Mouse (Mus musculus): ENCODE data around the gene Suz12. TPM values are rescaled to one million over a fixed set of nuclear protein-coding genes. Genes with fewer than 3 reads are reported as not detected.

Gene Suz12
- total RNA-seq, 1 experiment from 2014 or later: 66.7 TPM

DNA sequence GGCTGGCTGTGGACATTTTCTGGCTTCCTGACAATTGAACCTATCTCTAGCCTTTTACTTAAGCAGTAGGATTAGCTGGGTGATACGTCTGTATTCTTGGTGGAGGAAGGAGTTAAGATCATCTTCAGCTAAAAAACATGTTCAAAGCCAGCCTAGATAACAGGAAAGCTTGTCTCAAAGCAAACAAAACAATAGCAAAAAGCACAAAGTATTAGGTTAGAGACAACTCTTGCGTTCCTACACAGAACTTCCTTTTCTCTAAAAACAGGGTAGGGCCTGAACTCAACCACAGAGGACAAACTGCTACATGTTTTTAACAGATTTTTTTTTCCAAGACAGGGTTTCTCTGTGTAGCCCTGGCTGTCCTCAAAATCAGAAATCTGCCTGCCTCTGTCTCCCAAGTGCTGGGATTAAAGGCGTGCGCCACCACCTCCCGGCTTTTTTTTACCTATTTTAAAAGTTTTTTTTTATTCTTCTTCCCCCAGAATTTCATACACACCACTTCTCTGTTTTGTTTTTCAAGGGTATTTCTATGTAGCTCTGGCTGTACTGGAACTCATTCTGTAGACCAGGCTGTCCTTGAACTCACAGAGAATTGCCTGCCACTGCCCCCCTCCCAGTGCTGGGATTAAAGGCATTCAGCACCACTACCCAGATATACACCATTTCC lies 82.8 kb downstream of the Suz12 start:
- DNase-seq: no peak

DNA sequence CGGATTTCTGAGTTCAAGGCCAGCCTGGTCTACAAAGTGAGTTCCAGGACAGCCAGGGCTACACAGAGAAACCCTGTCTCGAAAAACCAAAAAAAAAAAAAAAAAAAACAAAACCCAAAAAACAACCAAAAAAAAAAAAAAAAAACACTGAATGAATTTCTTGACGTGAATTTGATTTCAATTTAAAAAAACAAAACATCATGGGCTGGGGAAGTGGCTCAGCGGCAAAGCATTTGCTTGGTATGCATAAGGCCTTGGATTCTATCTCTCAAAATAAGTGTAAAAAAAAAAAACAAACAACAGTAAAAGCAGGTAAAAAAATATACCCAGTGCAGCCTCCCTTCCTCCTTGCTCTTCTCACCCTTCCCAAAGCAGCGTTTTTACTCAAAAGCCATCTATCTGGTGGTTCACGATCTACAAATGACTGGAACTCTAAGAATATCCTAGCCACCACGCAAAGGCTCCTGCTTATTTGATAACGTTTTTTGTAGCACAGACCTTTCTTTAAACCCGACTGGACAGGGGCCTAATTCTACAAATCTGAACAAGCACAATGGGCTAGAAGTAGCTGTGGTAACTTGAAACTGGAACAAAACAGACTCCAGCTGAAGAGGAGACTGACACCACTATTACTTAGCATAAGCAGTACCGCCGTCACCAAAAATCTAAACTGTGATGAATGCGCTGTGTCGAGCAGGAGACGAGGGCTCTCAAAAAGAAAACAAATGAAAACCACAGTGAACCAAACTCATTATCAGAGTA lies 85.1 kb downstream of the Suz12 start:
- no peak for DNase-seq

DNA sequence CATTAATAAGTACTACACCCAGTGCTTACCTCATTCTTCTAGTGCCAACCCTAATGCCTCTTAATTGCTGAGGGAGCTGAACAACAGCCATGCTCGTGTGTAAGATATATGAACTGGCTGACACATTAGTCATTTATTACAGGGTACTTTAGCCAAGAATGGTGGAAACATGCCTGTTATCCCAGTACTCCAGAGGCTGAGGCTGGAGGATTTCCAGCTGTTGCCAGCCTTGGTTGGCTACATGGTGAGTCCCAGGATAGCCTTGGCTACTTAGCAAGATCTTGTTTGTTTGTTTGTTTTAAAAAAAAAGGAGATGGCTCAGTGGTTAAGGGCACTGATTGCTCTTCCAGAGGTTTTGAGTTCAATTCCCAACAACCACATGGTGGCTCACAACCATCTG lies 85.9 kb downstream of the Suz12 start:
- DNase-seq: no peak

DNA sequence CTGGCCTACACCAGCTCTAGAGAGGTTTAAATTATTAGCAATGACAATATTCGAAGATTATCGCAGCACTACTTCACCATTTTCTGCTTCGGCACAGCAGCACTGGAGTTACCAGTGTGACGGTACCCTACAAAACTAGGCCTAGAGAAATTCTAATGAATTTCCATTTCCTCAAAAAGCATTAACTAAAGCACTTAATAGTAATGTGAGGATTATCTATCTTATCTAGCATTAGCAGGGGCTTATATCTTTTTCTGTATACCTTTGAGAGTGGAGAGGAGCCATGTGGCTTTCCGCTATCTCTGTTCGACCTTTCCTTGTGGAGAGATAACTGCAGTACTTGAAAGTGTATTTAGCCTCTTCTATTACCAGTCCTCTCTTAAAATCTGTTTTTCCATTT lies 86.8 kb downstream of the Suz12 start:
- DNase-seq: no peak

DNA sequence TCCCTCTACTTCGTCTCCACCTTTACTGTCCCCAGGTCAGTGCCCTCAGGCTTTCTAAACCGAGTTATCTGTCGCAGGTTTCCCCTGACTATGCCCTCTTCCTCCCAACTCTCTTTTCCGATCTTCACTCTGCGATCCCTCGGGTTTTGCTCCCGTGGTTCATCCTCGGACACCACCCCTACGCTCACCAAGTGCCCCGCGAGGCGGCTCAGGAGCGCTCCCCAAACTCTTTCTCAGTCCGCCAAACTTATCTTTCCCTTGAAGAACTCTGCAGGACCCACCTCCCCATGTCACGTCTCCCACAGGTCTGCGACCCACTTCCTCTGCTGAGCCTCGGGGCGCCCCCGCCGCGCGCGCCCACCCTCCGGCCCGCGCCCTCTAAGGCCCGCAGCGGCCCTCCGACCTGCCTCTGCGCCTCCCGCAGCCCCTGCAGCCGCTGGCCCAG lies 87.5 kb downstream of the Suz12 start:
- peak; percentile 46 for DNase-seq

DNA sequence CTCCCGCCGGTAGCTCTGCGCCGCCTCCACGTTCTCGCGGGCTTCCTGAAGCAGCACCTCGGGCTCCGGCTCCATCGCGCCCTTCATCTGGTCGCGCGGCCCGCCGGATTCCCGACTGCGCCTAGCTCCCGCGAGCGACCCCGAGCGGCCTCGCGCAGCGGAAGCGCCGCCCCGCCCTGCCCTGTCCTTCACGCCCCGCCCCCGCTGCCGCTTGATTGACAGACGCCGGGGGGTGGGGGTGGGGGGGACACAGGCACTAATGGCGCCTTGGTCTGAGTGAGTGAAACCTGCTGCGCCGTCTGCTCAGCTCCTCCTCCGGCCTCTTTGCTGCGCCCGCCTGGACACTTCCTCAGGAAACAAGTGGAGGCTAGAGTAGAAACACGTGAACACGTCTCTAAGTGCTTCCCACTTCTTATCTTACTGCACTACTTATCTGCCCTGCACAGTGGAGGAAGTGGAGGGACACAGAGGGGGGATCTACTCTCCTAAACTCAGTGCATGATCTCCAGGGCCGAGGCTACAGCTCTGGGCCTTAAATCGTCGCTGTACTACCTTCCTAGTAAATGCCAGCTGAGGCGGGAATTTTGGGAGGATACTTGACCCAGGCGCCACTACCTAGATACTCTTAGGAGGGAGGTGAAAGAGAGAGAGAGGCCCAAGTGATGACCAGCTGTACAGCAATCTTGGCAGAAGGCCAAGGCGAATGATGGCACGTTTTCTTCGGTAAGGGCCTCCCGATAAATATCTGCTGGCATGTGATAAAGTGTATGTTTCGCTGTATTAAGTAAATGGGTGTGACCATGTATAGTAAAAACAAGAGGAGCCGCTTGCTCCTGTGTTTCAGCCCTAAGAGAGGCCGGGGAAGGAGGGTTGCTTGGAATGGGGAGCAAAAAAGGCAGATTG lies 88.2 kb downstream of the Suz12 start, which contains the start of gene Crlf3:
Crlf3 (minus strand) TSS at position 166 of the 903 bp plus-strand sequence.
- DNase-seq: peak; percentile 97

DNA sequence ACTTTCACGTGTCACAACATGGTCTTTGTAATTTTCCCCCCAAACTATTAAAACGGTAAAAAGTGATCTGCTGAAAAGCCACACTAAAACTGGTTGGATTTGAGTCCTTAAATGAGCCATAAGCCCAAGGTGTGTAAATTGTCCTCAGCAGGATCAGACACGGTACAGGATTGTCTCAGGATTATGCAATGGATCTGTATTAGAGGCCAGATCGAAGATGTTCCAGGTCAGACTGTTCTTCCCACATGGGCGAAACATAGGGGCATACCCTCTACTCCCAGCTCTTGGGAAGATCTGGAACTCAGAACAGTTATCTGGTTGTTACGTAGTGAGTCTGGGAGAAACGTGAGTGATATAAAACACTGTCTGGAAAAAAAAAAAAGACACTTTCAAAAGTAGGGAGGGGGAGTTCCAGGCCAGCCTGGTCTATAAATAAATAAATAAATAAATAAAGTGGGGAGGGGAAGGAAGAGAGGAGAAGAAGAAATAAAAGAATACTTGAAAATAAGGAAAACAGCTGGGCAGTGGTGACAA lies 88.9 kb downstream of the Suz12 start:
- DNase-seq: no peak

Other genes with a start within 250 kb of the Suz12 start
- 39.3 and 45.0 TPM in 2 replicates for gene Utp6, start 30.7 kb upstream of the Suz12 start, total RNA-seq (2021)
- 13.6 and 18.2 TPM in 2 replicates for gene Crlf3, start 87.9 kb downstream of the Suz12 start, total RNA-seq (2021)
- 4.2 and 4.5 TPM in 2 replicates for gene Atad5, start 96.3 kb downstream of the Suz12 start, total RNA-seq (2021)
- gene Tefm, start 149.1 kb downstream of the Suz12 start, total RNA-seq (2021): 20.5 and 26.8 TPM in 2 replicates
- gene Adap2, start 161.0 kb downstream of the Suz12 start, total RNA-seq (2021): 11.9 and 16.3 TPM in 2 replicates
- gene Rnf135, start 190.7 kb downstream of the Suz12 start, total RNA-seq (2021): 14.3 and 21.7 TPM in 2 replicates
- 85.9 and 92.5 TPM in 2 replicates for gene Rhot1, start 215.9 kb downstream of the Suz12 start, total RNA-seq (2021)